Mouse (Mus musculus): ENCODE measurements at regions not wholly inside any gene's neighbourhood (a gene's known extent, or its start where the extent isn't known, plus 50 kb on each side); places are given as distances from the start of the nearest gene placed in this dataset.

DNA sequence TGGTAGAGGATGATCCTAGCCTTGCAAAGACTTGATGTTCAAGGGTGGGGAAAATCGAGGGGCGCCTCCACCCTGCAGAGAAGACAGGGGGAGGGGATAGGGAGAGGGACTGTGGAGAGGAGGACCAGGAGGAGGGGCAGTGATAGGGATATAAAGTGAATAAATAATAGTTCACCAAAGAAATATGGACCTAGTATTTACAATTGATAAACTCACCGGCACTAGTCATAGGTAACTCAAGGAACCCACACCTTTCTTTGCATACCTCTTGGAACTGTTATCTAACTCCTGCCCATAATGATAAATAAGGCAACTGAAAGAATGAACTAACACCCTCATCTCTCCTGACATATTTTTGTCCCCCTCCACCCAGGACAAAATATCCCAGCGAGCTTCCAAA lies 199.7 kb upstream of the Fam49a start:
- Histone ChIP-seq H3K4me3 (ENCODE audit: low read depth, low read length) (no peak overlapping the region), H3K4me1 (replicated peaks; ENCODE audit: control insufficient read depth, insufficient read depth, low read length) (no peaks in the 10 kb centered on the region), H3K36me3 (ENCODE audit: control insufficient read depth, insufficient read depth, low read length) (no peaks in the 10 kb centered on the region), H3K9me3 (ENCODE audit: control insufficient read depth, low read length) (no peaks in the 10 kb centered on the region), H3K27ac (ENCODE audit: low read depth) (no peak overlapping the region), H3K27me3 (replicated peaks; ENCODE audit: control insufficient read depth, insufficient read depth, low read length) (no peaks in the 10 kb centered on the region), H3K4me2 (ENCODE audit: low read length) (no peak overlapping the region), H3K9ac (ENCODE audit: low read length) (no peak overlapping the region)
- DNase-seq (ENCODE audit: low spot score) (no peak), ATAC-seq (replicated peaks; ENCODE audit: low FRiP score, low TSS enrichment, low read depth) (no peak)
- WGBS, result 82% methylated on average over 4 of the region's 4 CpGs

DNA sequence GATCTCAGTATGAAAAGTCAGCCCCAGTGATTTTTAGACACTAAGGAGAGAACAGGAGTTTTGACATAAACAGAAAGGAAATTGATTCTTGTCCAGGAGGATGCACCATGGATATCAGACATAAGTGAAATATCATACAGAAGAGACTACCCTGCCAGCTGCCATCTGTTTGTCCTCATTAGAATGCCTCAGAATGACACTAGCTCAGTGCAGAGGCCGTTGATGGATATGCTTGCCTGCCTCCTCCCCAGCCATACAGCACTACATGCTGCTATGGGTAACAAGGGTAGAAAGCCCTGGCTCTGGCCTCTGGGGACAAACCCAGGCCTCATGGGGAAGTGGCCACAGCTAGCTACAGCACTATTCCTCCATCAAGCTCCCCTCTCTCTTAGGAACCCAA lies 198.0 kb upstream of the Fam49a start:
- H3K27ac ChIP-seq (ENCODE audit: low read depth), result no peak overlapping the region
- ATAC-seq (replicated peaks; ENCODE audit: low FRiP score, low TSS enrichment, low read depth) (no peak), DNase-seq (ENCODE audit: low spot score) (no peak)
- WGBS, result 62% methylated on average over 1 of the region's 1 CpGs
- H3K27me3 ChIP-seq (replicated peaks; ENCODE audit: control insufficient read depth, insufficient read depth, low read length), result no peaks in the 10 kb centered on the region
- H3K9me3 ChIP-seq (ENCODE audit: control insufficient read depth, low read length), result no peaks in the 10 kb centered on the region
- no peak overlapping the region for H3K9ac ChIP-seq (ENCODE audit: low read length)
- no peaks in the 10 kb centered on the region for H3K4me1 ChIP-seq (replicated peaks; ENCODE audit: control insufficient read depth, insufficient read depth, low read length)
- H3K4me2 ChIP-seq (ENCODE audit: low read length), result no peak overlapping the region
- no peaks in the 10 kb centered on the region for H3K36me3 ChIP-seq (ENCODE audit: control insufficient read depth, insufficient read depth, low read length)
- no peak overlapping the region for H3K4me3 ChIP-seq (ENCODE audit: low read depth, low read length)

DNA sequence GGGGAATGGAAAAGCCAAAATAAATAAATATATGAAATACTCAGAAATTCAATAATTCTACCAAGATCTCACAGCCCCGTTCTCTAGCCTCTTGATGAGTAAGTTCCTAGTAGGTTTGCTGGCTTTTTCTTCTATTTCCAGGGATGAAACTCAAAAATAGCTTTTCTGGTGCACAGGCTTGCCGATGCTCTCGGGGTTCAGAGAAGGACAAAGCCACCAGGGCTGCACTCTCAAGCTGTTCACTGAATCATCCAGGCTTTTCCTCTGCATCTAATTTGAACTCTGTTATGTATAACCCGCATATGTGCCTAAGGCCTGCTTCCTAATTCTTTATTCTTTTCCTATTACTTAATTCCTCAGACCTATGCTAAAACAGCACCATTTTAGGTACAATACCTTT lies 197.5 kb upstream of the Fam49a start:
- Histone ChIP-seq H3K4me3 (ENCODE audit: low read depth, low read length) (no peak overlapping the region), H3K9ac (ENCODE audit: low read length) (no peak overlapping the region), H3K36me3 (ENCODE audit: control insufficient read depth, insufficient read depth, low read length) (no peaks in the 10 kb centered on the region), H3K27me3 (replicated peaks; ENCODE audit: control insufficient read depth, insufficient read depth, low read length) (no peaks in the 10 kb centered on the region), H3K4me2 (ENCODE audit: low read length) (no peak overlapping the region), H3K9me3 (ENCODE audit: control insufficient read depth, low read length) (no peaks in the 10 kb centered on the region), H3K4me1 (replicated peaks; ENCODE audit: control insufficient read depth, insufficient read depth, low read length) (no peaks in the 10 kb centered on the region), H3K27ac (ENCODE audit: low read depth) (no peak overlapping the region)
- no peak for DNase-seq (ENCODE audit: low spot score)
- no peak for ATAC-seq (replicated peaks; ENCODE audit: low FRiP score, low TSS enrichment, low read depth)
- 88% methylated on average over 4 of the region's 4 CpGs for WGBS

DNA sequence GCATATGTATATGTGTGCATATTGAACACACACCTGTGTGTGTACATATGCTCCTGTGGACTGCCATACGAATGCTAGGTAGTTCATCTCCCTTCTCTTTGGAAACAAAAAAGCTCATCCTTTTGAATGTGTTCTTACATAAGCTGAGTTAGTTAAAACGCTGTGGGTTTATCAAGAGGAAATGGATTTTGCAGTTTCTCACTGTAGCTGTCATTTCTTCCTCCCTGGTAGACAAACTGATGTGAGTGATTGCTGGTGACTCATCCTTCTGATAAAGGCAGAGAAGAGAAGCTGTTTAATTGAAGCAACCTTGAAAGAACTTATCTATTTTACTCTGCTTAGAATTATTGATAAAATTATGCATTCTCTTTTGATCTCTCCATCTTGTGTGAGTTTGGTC lies 173.6 kb upstream of the Fam49a start:
- Histone ChIP-seq H3K4me1 (replicated peaks; ENCODE audit: control insufficient read depth, insufficient read depth, low read length) (no peaks in the 10 kb centered on the region), H3K4me3 (ENCODE audit: low read depth, low read length) (no peak overlapping the region), H3K27me3 (replicated peaks; ENCODE audit: control insufficient read depth, insufficient read depth, low read length) (no peaks in the 10 kb centered on the region), H3K36me3 (ENCODE audit: control insufficient read depth, insufficient read depth, low read length) (no peaks in the 10 kb centered on the region), H3K9ac (ENCODE audit: low read length) (no peak overlapping the region), H3K27ac (ENCODE audit: low read depth) (no peak overlapping the region), H3K4me2 (ENCODE audit: low read length) (no peak overlapping the region), H3K9me3 (ENCODE audit: control insufficient read depth, low read length) (no peaks in the 10 kb centered on the region)
- DNase-seq (ENCODE audit: low spot score) (no peak), ATAC-seq (replicated peaks; ENCODE audit: low FRiP score, low TSS enrichment, low read depth) (no peak)
- WGBS, result 69% methylated on average over 2 of the region's 2 CpGs
